Mouse (Mus musculus) neural tube, embryonic 11.5 days (tissue): ENCODE data around the gene Gm39566. TPM values are rescaled to one million over a fixed set of nuclear protein-coding genes. Genes with fewer than 3 reads are reported as not detected.

ENCODE experiments used
- ATAC-seq: fragments of 200-750 bp; cut with Nextera tagmentation; 2 replicates; pipeline ENCODE4 v1.8.0; 2017; ENCODE audit warnings: moderate number of reproducible peaks, mild to moderate bottlenecking, moderate TSS enrichment, moderate library complexity; ENCODE audit not compliant: insufficient read depth, low FRiP score, low TSS enrichment
- DNase-seq: peaks from one replicate; pipeline ENCODE4 v3.0.0-alpha.2; 2015; ENCODE audit warnings: low spot score
- H3K27ac ChIP-seq: fragments of 300-500 bp; sonication (generic); 2 replicates; pipeline ENCODE4 v1.5.1; 2014; ENCODE audit warnings: low read depth, mild to moderate bottlenecking, low read length
- H3K27me3 ChIP-seq: fragments of 300-500 bp; sonication (generic); 2 replicates; pipeline ENCODE4 v1.6.1; 2014; ENCODE audit warnings: mild to moderate bottlenecking, low read length, mixed read lengths; ENCODE audit not compliant: control insufficient read depth, insufficient read depth
- H3K36me3 ChIP-seq: fragments of 300-500 bp; sonication (generic); 2 replicates; pipeline ENCODE4 v1.6.1; 2014; ENCODE audit warnings: mild to moderate bottlenecking, low read length, moderate library complexity, mixed read lengths; ENCODE audit not compliant: control insufficient read depth, insufficient read depth
- H3K4me1 ChIP-seq: fragments of 300-500 bp; sonication (generic); 2 replicates; pipeline ENCODE4 v1.6.1; 2014; ENCODE audit warnings: low read length, mixed read lengths; ENCODE audit not compliant: control insufficient read depth, insufficient read depth
- H3K4me2 ChIP-seq: fragments of 300-500 bp; sonication (generic); 2 replicates; pipeline ENCODE4 v1.6.1; 2014; ENCODE audit warnings: low read depth, mild to moderate bottlenecking, moderate library complexity
- H3K4me3 ChIP-seq: fragments of 300-500 bp; sonication (generic); 2 replicates; pipeline ENCODE4 v1.5.1; 2014; ENCODE audit warnings: low read depth, low read length
- H3K9ac ChIP-seq: fragments of 300-500 bp; sonication (generic); 2 replicates; pipeline ENCODE4 v1.6.1; 2014; ENCODE audit warnings: mild to moderate bottlenecking, low read length
- H3K9me3 ChIP-seq: fragments of 300-500 bp; sonication (generic); 2 replicates; pipeline ENCODE4 v1.6.1; 2016; ENCODE audit warnings: low read length; ENCODE audit not compliant: control insufficient read depth
- WGBS: fragments of 180-500 bp; shearing (Covaris S2); extraction: QIAGEN DNeasy Blood & Tissue Kit; methylation state at CpG from one replicate; pipeline ENCODE4 v1.1.7; 2014; 5-methylcytosine and 5-hydroxymethylcytosine counted together
- polyA plus RNA-seq: library from polyadenylated mRNA; unstranded; fragments of >200 nt; fragmentation: Nextera tagmentation; extraction: Ambion mirVana; gene quantifications from 2 replicates; pipeline ENCODE4 v1.2.1, GENCODE M21; 2014

Gene Gm39566
- polyA plus RNA-seq, 1 experiment from 2014 or later, result not detected

DNA sequence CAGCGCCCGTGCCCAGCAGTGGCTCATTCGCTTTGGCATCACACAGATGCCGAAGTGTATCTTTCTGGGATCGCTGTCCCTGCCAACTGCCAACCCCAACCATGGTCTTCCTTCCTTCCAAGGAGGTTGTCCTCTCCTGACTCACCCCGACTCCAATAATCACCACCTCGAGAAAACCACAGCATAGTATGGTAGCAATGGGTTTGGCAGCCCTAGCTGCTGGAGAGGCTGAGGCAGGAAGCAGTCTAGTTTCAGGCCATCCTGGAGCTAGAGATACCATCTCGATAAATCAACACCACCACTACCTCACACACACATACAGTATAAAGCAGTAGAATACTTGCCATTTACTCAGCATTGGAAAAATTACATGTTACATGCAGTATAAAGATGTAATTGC is 3.8 kb upstream of the Gm39566 start:
- H3K9ac ChIP-seq, result no peak overlapping the region
- H3K4me1 ChIP-seq, result no peaks in the 10 kb centered on the region
- WGBS, result 94% methylated on average over 8 of the region's 8 CpGs

DNA sequence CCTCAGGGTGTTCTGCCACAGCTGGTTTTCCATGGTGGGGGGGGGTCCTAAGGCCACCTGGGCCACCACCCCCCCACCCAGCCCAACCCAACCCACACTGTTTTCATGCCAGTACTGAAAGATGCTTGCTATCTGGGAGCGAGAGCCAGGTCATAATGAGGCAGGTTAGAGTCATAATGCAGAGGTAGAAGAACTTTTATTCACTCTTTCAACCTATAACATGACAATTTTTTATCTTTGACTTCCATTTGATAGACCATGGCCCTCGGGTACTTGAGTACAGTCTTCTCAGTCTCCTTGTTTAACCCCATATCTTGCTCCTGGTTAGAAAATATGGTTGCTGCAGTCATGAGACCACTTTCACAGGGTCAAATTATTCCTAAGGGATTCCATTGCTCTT is 3.3 kb upstream of the Gm39566 start, which contains the start of gene Spem2:
Spem2 (minus strand) TSS at position 101 of the 400 bp plus-strand sequence.
- H3K4me1 ChIP-seq, result no peaks in the 10 kb centered on the region
- H3K27ac ChIP-seq, result no peak within 1 kb of the TSS
- H3K36me3 ChIP-seq, result no peaks in the 10 kb centered on the region
- ATAC-seq, result no peak
- 81% methylated on average over 2 of the region's 2 CpGs for WGBS
- H3K9ac ChIP-seq, result no peak within 1 kb of the TSS
- no peak within 1 kb of the TSS for H3K4me3 ChIP-seq
- no peaks in the 10 kb centered on the region for H3K27me3 ChIP-seq
- H3K4me2 ChIP-seq, result no peak within 1 kb of the TSS
- no peak for DNase-seq
- peaks cover 6% of the 10 kb centered on the region; the same call in 1 of the 2 replicates for H3K9me3 ChIP-seq

More for the DNA sequence above, 3.8 kb upstream of the Gm39566 start:
- Histone ChIP-seq H3K27ac (no peak overlapping the region), H3K4me3 (no peak overlapping the region), H3K9me3 (peaks cover 6% of the 10 kb centered on the region; the same call in 1 of the 2 replicates), H3K36me3 (no peaks in the 10 kb centered on the region), H3K4me2 (no peak overlapping the region), H3K27me3 (no peaks in the 10 kb centered on the region)
- no peak for DNase-seq
- ATAC-seq, result no peak

GRCm38 (mm10) chr11:69816520-69816919 is 1.4 kb upstream of the Gm39566 start:
- H3K27ac ChIP-seq, result no peak overlapping the region
- no peaks in the 10 kb centered on the region for H3K4me1 ChIP-seq
- no peak for DNase-seq
- no peaks in the 10 kb centered on the region for H3K36me3 ChIP-seq
- no peak for ATAC-seq
- no peak overlapping the region for H3K4me3 ChIP-seq
- no peak overlapping the region for H3K4me2 ChIP-seq
- no peak overlapping the region for H3K9ac ChIP-seq
- H3K27me3 ChIP-seq, result no peaks in the 10 kb centered on the region
- H3K9me3 ChIP-seq, result peaks cover 6% of the 10 kb centered on the region; the same call in 1 of the 2 replicates
- 91% methylated on average over 12 of the region's 12 CpGs for WGBS

DNA sequence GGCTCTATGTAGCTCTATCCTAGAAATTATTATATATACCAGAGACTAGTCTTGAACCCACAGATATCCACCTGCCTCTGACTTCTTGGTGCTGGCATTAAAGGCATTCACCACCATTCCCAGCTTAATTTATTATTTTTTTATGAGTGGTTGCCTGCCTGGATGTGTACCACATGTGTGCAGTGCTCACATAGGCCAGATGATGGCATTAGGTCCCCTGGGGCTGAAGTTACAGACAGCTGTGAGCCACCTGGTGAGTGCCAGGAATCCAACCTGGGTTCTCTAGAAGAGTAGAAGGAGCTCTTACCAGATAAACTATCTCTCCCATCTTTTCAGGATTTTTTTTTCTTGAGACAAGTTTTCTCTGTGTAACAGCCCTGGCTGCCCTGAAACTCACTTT is 4.8 kb downstream of the Gm39566 start:
- DNase-seq, result no peak
- Histone ChIP-seq H3K4me3 (no peak overlapping the region), H3K4me1 (no peaks in the 10 kb centered on the region), H3K36me3 (no peaks in the 10 kb centered on the region), H3K4me2 (no peak overlapping the region), H3K27me3 (peaks cover 11% of the 10 kb centered on the region), H3K27ac (no peak overlapping the region), H3K9me3 (no peaks in the 10 kb centered on the region), H3K9ac (no peak overlapping the region)
- no peak for ATAC-seq

GRCm38 (mm10) chr11:69807641-69808040 is 7.5 kb downstream of the Gm39566 start:
- 88% methylated on average over 2 of the region's 2 CpGs for WGBS
- Histone ChIP-seq H3K9me3 (no peaks in the 10 kb centered on the region), H3K27ac (no peak overlapping the region), H3K9ac (no peak overlapping the region), H3K4me2 (no peak overlapping the region), H3K4me1 (peaks cover 13% of the 10 kb centered on the region), H3K27me3 (peaks cover 35% of the 10 kb centered on the region), H3K36me3 (no peaks in the 10 kb centered on the region), H3K4me3 (no peak overlapping the region)
- ATAC-seq (no peak), DNase-seq (no peak)

DNA sequence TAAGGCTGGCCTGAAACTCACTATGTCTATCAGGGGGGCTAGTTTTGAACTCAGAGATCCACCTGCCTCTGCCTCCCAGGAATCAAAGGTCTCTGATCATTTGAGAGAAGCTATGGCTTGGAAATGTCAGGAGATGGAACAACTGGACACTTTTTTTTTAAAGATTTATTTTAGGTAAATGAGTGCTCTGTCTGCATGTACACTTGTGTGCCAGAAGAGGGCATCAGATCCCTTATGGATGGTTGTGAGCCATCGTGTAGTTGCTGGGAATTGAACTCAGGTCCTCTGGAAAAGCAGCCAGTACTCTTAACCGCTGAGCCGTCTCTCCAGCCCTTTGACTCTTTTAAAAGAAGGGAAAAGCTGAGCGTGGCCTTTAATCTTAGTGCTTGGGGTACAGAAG is 8.7 kb downstream of the Gm39566 start:
- Histone ChIP-seq H3K9me3 (no peaks in the 10 kb centered on the region), H3K36me3 (no peaks in the 10 kb centered on the region), H3K27ac (no peak overlapping the region), H3K4me3 (no peak overlapping the region), H3K4me1 (peaks cover 17% of the 10 kb centered on the region), H3K9ac (no peak overlapping the region), H3K4me2 (no peak overlapping the region), H3K27me3 (peaks cover 48% of the 10 kb centered on the region)
- 82% methylated on average over 4 of the region's 4 CpGs for WGBS
- DNase-seq (no peak), ATAC-seq (no peak)

GRCm38 (mm10) chr11:69804972-69805909 is 9.9 kb downstream of the Gm39566 start, which contains the start of gene Tmem102:
Tmem102 (minus strand) TSS chr11:69805624.
- 6% methylated on average over 29 of the region's 29 CpGs for WGBS
- Histone ChIP-seq H3K36me3 (no peaks in the 10 kb centered on the region), H3K9ac (no peak within 1 kb of the TSS), H3K4me1 (peaks cover 22% of the 10 kb centered on the region), H3K4me3 (peak within 1 kb of the TSS; percentile 1; the same call in 1 of the 2 replicates), H3K9me3 (no peaks in the 10 kb centered on the region), H3K27ac (no peak within 1 kb of the TSS), H3K27me3 (peaks cover 53% of the 10 kb centered on the region), H3K4me2 (peak within 1 kb of the TSS; percentile 89)
- DNase-seq (no peak), ATAC-seq (no peak)

DNA sequence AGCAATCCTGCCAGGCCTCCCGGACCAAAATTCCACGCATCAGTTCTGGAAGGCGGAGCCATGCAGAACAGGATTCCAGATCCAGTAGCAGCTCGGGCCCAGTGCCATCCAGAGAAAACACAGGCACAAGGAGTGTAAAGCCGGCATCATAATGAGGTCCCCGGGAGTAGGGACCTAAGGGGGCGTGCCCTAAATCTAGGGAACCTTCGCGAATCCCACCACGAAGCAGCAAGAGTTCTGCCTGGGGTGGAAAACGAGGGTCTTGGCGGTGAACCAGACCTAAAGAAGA is 10.5 kb downstream of the Gm39566 start:
- Histone ChIP-seq H3K9ac (no peak overlapping the region), H3K27me3 (peaks cover 53% of the 10 kb centered on the region), H3K4me1 (peaks cover 28% of the 10 kb centered on the region), H3K4me2 (peak overlapping the region; percentile 89), H3K36me3 (no peaks in the 10 kb centered on the region), H3K4me3 (no peak overlapping the region; the same call in 1 of the 2 replicates), H3K9me3 (no peaks in the 10 kb centered on the region), H3K27ac (no peak overlapping the region)
- ATAC-seq (no peak), DNase-seq (no peak)
- WGBS, result 4% methylated on average over 12 of the region's 12 CpGs
